Mouse (Mus musculus) stomach, postnatal 0 days (tissue): Measurements from ENCODE around the gene Rimbp3. TPM values are rescaled to one million over a fixed set of nuclear protein-coding genes. Genes with fewer than 3 reads are reported as not detected.
A peak's percentile ranks its signal among the peaks of the same experiment; 100 is the strongest.

Source experiments
- ATAC-seq: fragments of 200-750 bp; cut with Nextera tagmentation; 2 replicates; pipeline ENCODE4 v1.8.0; 2017; ENCODE audit not compliant: low FRiP score, low TSS enrichment
- DNase-seq: peaks from one replicate; pipeline ENCODE4 v3.0.0-alpha.2; 2016; ENCODE audit warnings: low spot score
- H3K27ac ChIP-seq: fragments of 300-500 bp; sonication (generic); replicated peaks from 2 replicates; pipeline ENCODE4 v1.5.1; 2014; ENCODE audit warnings: mild to moderate bottlenecking, control low read depth
- H3K27me3 ChIP-seq: fragments of 300-500 bp; sonication (generic); 2 replicates; pipeline ENCODE4 v1.6.1; 2014; ENCODE audit warnings: low read length; ENCODE audit not compliant: control insufficient read depth, insufficient read depth
- H3K36me3 ChIP-seq: fragments of 300-500 bp; sonication (generic); 2 replicates; pipeline ENCODE4 v1.6.1; 2014; ENCODE audit warnings: low read length, mixed read lengths; ENCODE audit not compliant: control insufficient read depth, insufficient read depth
- H3K4me1 ChIP-seq: fragments of 300-500 bp; sonication (generic); replicated peaks from 2 replicates; pipeline ENCODE4 v1.6.1; 2014; ENCODE audit warnings: antibody characterized with exemption; ENCODE audit not compliant: control insufficient read depth, insufficient read depth
- H3K4me2 ChIP-seq: fragments of 300-500 bp; sonication (generic); replicated peaks from 2 replicates; pipeline ENCODE4 v1.6.1; 2014; ENCODE audit warnings: low read depth, mild to moderate bottlenecking, control low read depth, moderate library complexity
- H3K4me3 ChIP-seq: fragments of 300-500 bp; sonication (generic); 2 replicates; pipeline ENCODE4 v1.5.1; 2014; ENCODE audit warnings: low read depth, low read length, control low read depth
- H3K9ac ChIP-seq: fragments of 300-500 bp; sonication (generic); 2 replicates; pipeline ENCODE4 v1.6.1; 2014; ENCODE audit warnings: mild to moderate bottlenecking, low read length, control low read depth, mixed read lengths
- H3K9me3 ChIP-seq: fragments of 300-500 bp; sonication (generic); 2 replicates; pipeline ENCODE4 v1.6.1; 2016; ENCODE audit warnings: low read length; ENCODE audit not compliant: control insufficient read depth
- CTCF ChIP-seq: IDR thresholded peaks from 2 replicates; pipeline ENCODE4 v1.5.1; 2016; ENCODE audit warnings: antibody characterized with exemption, low read depth, mild to moderate bottlenecking, moderate library complexity
- EP300 ChIP-seq: optimal IDR thresholded peaks from 2 replicates; pipeline ENCODE3; 2016; ENCODE audit warnings: antibody characterized with exemption
- WGBS: fragments of 180-500 bp; shearing (Covaris S2); extraction: QIAGEN DNeasy Blood & Tissue Kit; methylation state at CpG from one replicate; pipeline ENCODE4 v1.1.7; 2014; 5-methylcytosine and 5-hydroxymethylcytosine counted together
- polyA plus RNA-seq: library from polyadenylated mRNA; unstranded; fragments of >200 nt; fragmentation: Nextera tagmentation; extraction: Ambion mirVana; gene quantifications from 2 replicates; pipeline ENCODE4 v1.2.1, GENCODE M21; 2015

Rimbp3 gene
- polyA plus RNA-seq, 1 experiment from 2014 or later: 0.18 TPM

DNA sequence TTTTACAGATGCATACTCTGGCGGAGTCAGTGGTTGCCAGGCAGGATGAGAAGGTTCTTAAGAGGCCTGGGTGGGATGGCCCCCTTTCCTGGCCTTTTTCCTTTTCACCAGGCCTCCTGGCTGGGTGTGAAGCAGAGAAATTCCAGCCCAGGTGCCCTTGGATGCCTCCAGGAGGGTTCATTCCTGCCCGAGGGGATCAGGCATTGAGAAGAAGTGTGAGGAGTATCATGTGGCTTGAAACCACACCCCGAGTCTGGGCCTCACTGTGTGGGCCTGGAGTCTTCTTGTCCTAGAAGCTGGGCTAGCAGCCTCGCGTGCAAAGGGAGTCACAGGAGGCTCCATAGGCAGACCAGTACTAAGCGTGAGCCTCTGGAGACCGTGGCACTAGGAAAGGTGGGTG is 44.4 kb downstream of the Rimbp3 start:
- 72% methylated on average over 7 of the region's 7 CpGs for WGBS
- peaks cover 7% of the 10 kb centered on the region; the same call in 1 of the 2 replicates for H3K36me3 ChIP-seq
- no peak for DNase-seq
- no peak overlapping the region for H3K4me2 ChIP-seq
- TF ChIP-seq EP300: no peak
- TF ChIP-seq CTCF: no peak
- 0 out of 2 replicates have a peak, but pooled peaks cover 7% of the 10 kb centered on the region for H3K4me1 ChIP-seq
- no peak overlapping the region for H3K9ac ChIP-seq
- H3K27me3 ChIP-seq: no peaks in the 10 kb centered on the region
- ATAC-seq: no peak
- H3K27ac ChIP-seq: no peak overlapping the region
- no peaks in the 10 kb centered on the region for H3K9me3 ChIP-seq
- H3K4me3 ChIP-seq: no peak overlapping the region

DNA sequence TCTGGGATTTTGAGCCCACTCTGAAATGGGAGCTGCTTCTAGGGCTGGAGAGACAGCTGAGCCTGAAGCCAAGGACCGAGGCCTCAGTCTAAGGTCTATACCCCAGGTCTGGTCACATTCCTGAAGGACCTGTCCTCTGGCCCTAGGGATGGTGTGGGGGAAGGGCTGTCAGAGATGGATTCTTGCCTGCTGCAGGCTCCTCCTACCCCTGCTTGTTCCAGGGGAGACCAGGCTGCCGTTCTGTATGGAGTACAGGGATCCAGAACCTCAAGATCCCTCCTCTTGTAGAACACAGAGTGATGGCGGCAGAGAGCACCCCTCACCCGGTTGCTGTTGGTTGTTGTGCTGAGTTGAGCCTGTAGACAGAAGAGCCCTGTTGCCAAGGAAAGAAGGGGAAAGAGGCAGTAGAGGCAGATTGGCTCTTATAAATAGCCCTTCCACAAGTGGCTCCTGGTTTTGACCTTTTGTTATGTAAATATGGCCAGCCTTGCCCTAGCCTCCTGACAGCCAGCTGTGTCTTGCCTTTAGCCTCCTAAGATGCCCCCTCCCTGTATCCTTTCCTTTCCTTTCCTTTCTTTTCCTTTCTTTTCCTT is 45.7 kb downstream of the Rimbp3 start:
- DNase-seq (no peak), ATAC-seq (no peak)
- Histone ChIP-seq H3K4me2 (no peak overlapping the region), H3K36me3 (peaks cover 16% of the 10 kb centered on the region; the same call in 1 of the 2 replicates), H3K4me1 (0 out of 2 replicates have a peak, but pooled peaks cover 7% of the 10 kb centered on the region), H3K9me3 (no peaks in the 10 kb centered on the region), H3K9ac (no peak overlapping the region), H3K4me3 (no peak overlapping the region), H3K27me3 (no peaks in the 10 kb centered on the region), H3K27ac (no peak overlapping the region)
- TF ChIP-seq CTCF (no peak), EP300 (no peak)
- WGBS: 48% methylated on average over 4 of the region's 4 CpGs

DNA sequence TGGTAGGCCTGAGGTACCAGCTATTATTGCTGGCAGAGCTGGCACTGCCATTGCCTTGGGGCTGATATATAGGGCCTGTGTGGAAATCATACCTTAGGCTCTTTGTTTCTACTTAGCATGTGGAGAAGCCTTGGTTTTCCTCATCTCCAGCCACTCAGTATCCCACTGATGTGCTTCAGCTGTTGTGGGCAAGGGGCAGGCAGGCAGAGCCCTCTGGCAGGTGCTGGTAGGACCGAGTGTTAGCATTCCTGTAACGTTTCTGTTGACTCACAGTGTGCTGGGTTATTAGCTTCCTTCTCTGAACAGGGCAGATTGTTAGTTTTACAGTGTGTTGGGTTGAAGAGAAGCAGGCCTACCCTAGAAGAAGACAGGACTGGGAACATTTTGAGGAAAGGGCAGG is 46.9 kb downstream of the Rimbp3 start:
- TF ChIP-seq EP300: no peak
- no peak for TF ChIP-seq CTCF
- Histone ChIP-seq H3K4me2 (no peak overlapping the region), H3K27ac (no peak overlapping the region), H3K4me3 (no peak overlapping the region), H3K4me1 (0 out of 2 replicates have a peak, but pooled peaks cover 7% of the 10 kb centered on the region), H3K9ac (no peak overlapping the region), H3K36me3 (peaks cover 16% of the 10 kb centered on the region; the same call in 1 of the 2 replicates), H3K27me3 (no peaks in the 10 kb centered on the region), H3K9me3 (no peaks in the 10 kb centered on the region)
- ATAC-seq (no peak), DNase-seq (no peak)
- 41% methylated on average over 2 of the region's 2 CpGs for WGBS

DNA sequence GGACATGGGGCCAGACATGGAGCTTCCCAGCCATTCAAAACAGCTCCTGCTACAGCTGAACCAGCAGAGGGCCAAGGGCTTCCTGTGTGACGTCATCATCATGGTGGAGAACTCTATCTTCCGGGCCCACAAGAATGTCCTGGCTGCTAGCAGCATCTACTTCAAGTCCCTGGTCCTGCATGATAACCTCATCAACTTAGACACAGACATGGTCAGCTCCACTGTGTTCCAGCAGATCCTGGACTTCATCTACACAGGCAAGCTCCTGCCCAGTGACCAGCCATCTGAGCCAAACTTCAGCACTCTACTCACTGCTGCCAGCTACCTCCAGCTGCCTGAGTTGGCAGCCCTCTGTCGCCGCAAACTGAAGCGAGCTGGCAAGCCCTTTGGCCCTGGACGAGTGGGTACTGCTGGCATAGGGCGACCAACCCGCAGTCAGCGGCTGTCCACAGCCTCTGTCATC is 49.0 kb downstream of the Rimbp3 start:
- no peaks in the 10 kb centered on the region for H3K9me3 ChIP-seq
- no peak for DNase-seq
- no peak overlapping the region for H3K4me2 ChIP-seq
- 86% methylated on average over 9 of the region's 9 CpGs for WGBS
- H3K27me3 ChIP-seq: no peaks in the 10 kb centered on the region
- H3K27ac ChIP-seq: no peak overlapping the region
- no peak overlapping the region for H3K9ac ChIP-seq
- H3K36me3 ChIP-seq: peaks cover 16% of the 10 kb centered on the region; the same call in 1 of the 2 replicates
- 0 out of 2 replicates have a peak, but pooled peaks cover 4% of the 10 kb centered on the region for H3K4me1 ChIP-seq
- no peak for ATAC-seq
- TF ChIP-seq CTCF (peak; percentile 24; the same call in 1 of the 2 replicates), EP300 (no peak)
- H3K4me3 ChIP-seq: no peak overlapping the region

DNA sequence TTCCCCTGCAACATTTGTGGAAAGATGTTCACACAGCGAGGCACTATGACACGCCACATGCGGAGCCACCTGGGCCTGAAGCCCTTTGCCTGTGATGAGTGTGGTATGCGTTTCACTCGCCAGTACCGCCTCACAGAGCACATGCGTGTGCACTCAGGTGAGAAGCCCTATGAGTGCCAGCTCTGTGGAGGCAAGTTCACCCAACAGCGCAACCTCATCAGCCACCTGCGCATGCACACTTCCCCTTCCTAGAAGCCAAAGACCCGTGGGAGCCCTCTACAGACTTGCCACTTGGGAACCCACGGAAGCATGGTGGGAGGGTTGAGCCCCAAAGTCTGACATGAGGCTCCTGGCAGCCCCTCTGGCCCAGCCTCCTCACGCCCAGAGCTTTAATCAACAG is 50.5 kb downstream of the Rimbp3 start:
- Histone ChIP-seq H3K36me3 (peaks cover 16% of the 10 kb centered on the region; the same call in 1 of the 2 replicates), H3K9ac (no peak overlapping the region), H3K27ac (no peak overlapping the region), H3K27me3 (no peaks in the 10 kb centered on the region), H3K9me3 (no peaks in the 10 kb centered on the region), H3K4me1 (0 out of 2 replicates have a peak, but pooled peaks cover 3% of the 10 kb centered on the region), H3K4me3 (no peak overlapping the region), H3K4me2 (no peak overlapping the region)
- 96% methylated on average over 12 of the region's 12 CpGs for WGBS
- DNase-seq (no peak), ATAC-seq (no peak)
- TF ChIP-seq EP300 (no peak), CTCF (no peak)

DNA sequence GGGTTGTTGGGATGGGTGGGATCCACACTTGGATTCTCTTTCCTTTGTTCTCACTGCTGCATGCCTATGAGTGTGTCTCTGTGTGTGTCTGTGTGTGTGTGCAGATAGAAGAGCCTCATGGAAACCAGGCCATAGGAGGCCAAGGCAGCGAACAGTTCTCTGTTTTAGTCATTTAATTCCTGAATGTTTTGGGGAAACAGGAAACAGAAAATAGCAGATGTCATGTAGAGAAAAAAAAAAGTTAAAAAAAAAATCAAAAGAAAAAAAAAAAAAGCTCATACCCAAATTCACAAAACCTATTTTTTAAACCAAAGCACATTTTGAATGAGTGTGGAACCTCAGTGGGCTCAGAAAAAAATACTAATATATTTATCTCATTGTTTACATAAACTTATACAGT is 52.9 kb downstream of the Rimbp3 start:
- Histone ChIP-seq H3K9ac (no peak overlapping the region), H3K27ac (no peak overlapping the region), H3K4me3 (no peak overlapping the region), H3K27me3 (no peaks in the 10 kb centered on the region), H3K4me1 (no peaks in the 10 kb centered on the region), H3K9me3 (no peaks in the 10 kb centered on the region), H3K36me3 (peaks cover 16% of the 10 kb centered on the region; the same call in 1 of the 2 replicates), H3K4me2 (no peak overlapping the region)
- DNase-seq (no peak), ATAC-seq (no peak)
- TF ChIP-seq EP300 (no peak), CTCF (no peak)
- WGBS: 78% methylated on average over 1 of the region's 1 CpGs

Other genes with a start within 250 kb of the Rimbp3 start
- gene Mapk1, start 225.2 kb upstream of the Rimbp3 start, polyA plus RNA-seq: 92.7 and 93.2 TPM in 2 replicates
- gene Ypel1, start 138.9 kb upstream of the Rimbp3 start, polyA plus RNA-seq: 5.9 and 6.2 TPM in 2 replicates
- gene Ppil2, start 97.3 kb upstream of the Rimbp3 start, polyA plus RNA-seq: 61.5 and 72.4 TPM in 2 replicates
- gene 2610318N02Rik, start 83.4 kb upstream of the Rimbp3 start, polyA plus RNA-seq: 3.5 and 4.4 TPM in 2 replicates
- 170 and 176 TPM in 2 replicates for gene Sdf2l1, start 76.2 kb upstream of the Rimbp3 start, polyA plus RNA-seq
- gene Ydjc, start 64.0 kb upstream of the Rimbp3 start, polyA plus RNA-seq: 19.8 and 21.3 TPM in 2 replicates
- 1.8 and 2.1 TPM in 2 replicates for gene Ccdc116, start 61.4 kb upstream of the Rimbp3 start, polyA plus RNA-seq
- 276 and 278 TPM in 2 replicates for gene Ube2l3, start 6.0 kb upstream of the Rimbp3 start, polyA plus RNA-seq
- gene Hic2, start 25.0 kb downstream of the Rimbp3 start, polyA plus RNA-seq: 2.1 and 2.4 TPM in 2 replicates
- gene Tmem191c, start 67.5 kb downstream of the Rimbp3 start, polyA plus RNA-seq: 8.8 and 10.6 TPM in 2 replicates
- 0.41 and 0.96 TPM in 2 replicates for gene Serpind1, start 122.8 kb downstream of the Rimbp3 start, polyA plus RNA-seq
- 13.8 and 14.7 TPM in 2 replicates for gene Snap29, start 197.4 kb downstream of the Rimbp3 start, polyA plus RNA-seq
- 15.5 and 16.6 TPM in 2 replicates for gene Pi4ka, start 197.7 kb downstream of the Rimbp3 start, polyA plus RNA-seq
- gene Crkl, start 243.4 kb downstream of the Rimbp3 start, polyA plus RNA-seq: 29.1 and 30.0 TPM in 2 replicates